Comparison of ENCODE assay signal across 16 mouse cellular contexts in genomic region chr5:121336009-121336408, GRCm38 (mm10). TPM values are rescaled to one million over a fixed set of nuclear protein-coding genes. Genes with fewer than 3 reads are reported as not detected.
DNase-seq lines count a peak whose midpoint lies in the region; ATAC-seq lines count a peak whose summit lies in the region.
"Had no signal": no experiment of that assay in that cellular context is flagged by ENCODE, and none has a peak within 500 bp of the region (broad histone marks: within the 10 kb centered on the region; RNA-seq: fewer than 3 reads in every experiment).

No protein-coding gene starts in this region.

- H3K27ac ChIP-seq in embryonic facial prominence, embryonic 14.5 days (replicated peaks; ENCODE audit: low read depth, low read length): no peak overlapping the region
- no peak overlapping the region for H3K27ac ChIP-seq in embryonic facial prominence, embryonic 10.5 days (replicated peaks)
- no peak overlapping the region for H3K27ac ChIP-seq in kidney, embryonic 14.5 days (ENCODE audit: low read depth, low read length)
- H3K27ac ChIP-seq: heart, embryonic 10.5 days; liver, embryonic 13.5 days had no signal

- 64% methylated on average over 3 of the region's 3 CpGs for WGBS in embryonic facial prominence, embryonic 14.5 days
- 79% methylated on average over 3 of the region's 3 CpGs for WGBS in embryonic facial prominence, embryonic 10.5 days
- WGBS in kidney, embryonic 14.5 days: 41% methylated on average over 3 of the region's 3 CpGs

- ATAC-seq in embryonic facial prominence, embryonic 14.5 days (ENCODE audit: low read depth): no peak
- ATAC-seq in kidney, embryonic 14.5 days (ENCODE audit: low FRiP score, low TSS enrichment): no peak
- no peak for ATAC-seq in inflammation-experienced regulatory T-cells, adult 6 months
- ATAC-seq: lung, postnatal 0 days had no signal

- DNase-seq in embryonic facial prominence, embryonic 14.5 days (ENCODE audit: low spot score): peak; percentile 30
- no peak for DNase-seq in embryonic facial prominence, embryonic 10.5 days (ENCODE audit: low spot score)
- peak; percentile 15 for DNase-seq in kidney, postnatal 14 days
- peak; percentile 77 for DNase-seq in cerebellum, adult 9-10 months
- peak; percentile 40 for DNase-seq in retina, postnatal 1 day
- DNase-seq in layer of hippocampus, postnatal 14 days (ENCODE audit: low spot score in 2 of 2): no peak
- DNase-seq: adrenal gland, postnatal 14 days; heart, postnatal 4 days; layer of hippocampus, adult 9-11 months; liver, embryonic 13.5 days; thymus, postnatal 14 days had no signal

- H3K4me3 ChIP-seq in embryonic facial prominence, embryonic 14.5 days (ENCODE audit: low read depth, low read length): no peak overlapping the region
- H3K4me3 ChIP-seq in embryonic facial prominence, embryonic 10.5 days: no peak overlapping the region
- H3K4me3 ChIP-seq in kidney, embryonic 14.5 days (ENCODE audit: low read length): no peak overlapping the region
- H3K4me3 ChIP-seq: heart, embryonic 10.5 days; liver, embryonic 13.5 days; megakaryocyte, embryonic 14.5 days had no signal

- H3K4me1 ChIP-seq in embryonic facial prominence, embryonic 14.5 days (ENCODE audit: control insufficient read depth, insufficient read depth, low read length): no peaks in the 10 kb centered on the region
- peaks cover 12% of the 10 kb centered on the region for H3K4me1 ChIP-seq in embryonic facial prominence, embryonic 10.5 days
- H3K4me1 ChIP-seq in kidney, embryonic 14.5 days (ENCODE audit: control insufficient read depth, insufficient read depth, low read length): 0 out of 2 replicates have a peak, but pooled peaks cover 4% of the 10 kb centered on the region

- no peaks in the 10 kb centered on the region for H3K9me3 ChIP-seq in embryonic facial prominence, embryonic 14.5 days (ENCODE audit: control insufficient read depth, low read length)
- H3K9me3 ChIP-seq in embryonic facial prominence, embryonic 10.5 days: no peaks in the 10 kb centered on the region
- H3K9me3 ChIP-seq in kidney, embryonic 14.5 days (ENCODE audit: control insufficient read depth, low read length): no peaks in the 10 kb centered on the region
- H3K9me3 ChIP-seq: heart, embryonic 10.5 days; liver, embryonic 13.5 days; megakaryocyte, embryonic 14.5 days had no signal

- H3K9ac ChIP-seq in embryonic facial prominence, embryonic 14.5 days (ENCODE audit: low read depth, low read length): no peak overlapping the region
- no peak overlapping the region for H3K9ac ChIP-seq in kidney, embryonic 14.5 days (ENCODE audit: low read depth, low read length)
- H3K9ac ChIP-seq: liver, embryonic 13.5 days had no signal

- H3K4me2 ChIP-seq in embryonic facial prominence, embryonic 14.5 days (ENCODE audit: low read depth, low read length): no peak overlapping the region
- no peak overlapping the region for H3K4me2 ChIP-seq in kidney, embryonic 14.5 days (replicated peaks; ENCODE audit: low read depth, low read length)
- H3K4me2 ChIP-seq: liver, embryonic 13.5 days had no signal

- peaks cover 95% of the 10 kb centered on the region for H3K36me3 ChIP-seq in embryonic facial prominence, embryonic 14.5 days (ENCODE audit: control insufficient read depth, insufficient read depth, low read length)
- H3K36me3 ChIP-seq in embryonic facial prominence, embryonic 10.5 days (replicated peaks): peaks cover 95% of the 10 kb centered on the region
- H3K36me3 ChIP-seq in kidney, embryonic 14.5 days (ENCODE audit: control insufficient read depth, insufficient read depth, low read length): peaks cover 82% of the 10 kb centered on the region

- no peaks in the 10 kb centered on the region for H3K27me3 ChIP-seq in embryonic facial prominence, embryonic 14.5 days (replicated peaks; ENCODE audit: control insufficient read depth, insufficient read depth, low read length)
- no peaks in the 10 kb centered on the region for H3K27me3 ChIP-seq in embryonic facial prominence, embryonic 10.5 days (replicated peaks; ENCODE audit: low read depth, poor library complexity, severe bottlenecking)
- H3K27me3 ChIP-seq in kidney, embryonic 14.5 days (ENCODE audit: control insufficient read depth, insufficient read depth, low read length): no peaks in the 10 kb centered on the region
- H3K27me3 ChIP-seq: liver, embryonic 13.5 days; megakaryocyte, embryonic 14.5 days had no signal

RNA-seq across cellular contexts. Expression of gene Trafd1, which starts 49.4 kb away (rescaled TPM):
- polyA plus RNA-seq in embryonic facial prominence, embryonic 14.5 days (2014; fragmentation: Nextera tagmentation; extraction: Ambion mirVana): 71.8 and 75.8 TPM in 2 replicates
- polyA plus RNA-seq in embryonic facial prominence, embryonic 10.5 days (2016; fragmentation: Nextera tagmentation; extraction: Ambion mirVana): 74.1 and 74.8 TPM in 2 replicates
- polyA plus RNA-seq in kidney, embryonic 14.5 days (2014; fragmentation: Nextera tagmentation; extraction: Ambion mirVana): 31.6 and 50.1 TPM in 2 replicates
- polyA plus RNA-seq in inflammation-experienced regulatory T-cells, adult 6 months (2017; shearing (Covaris generic)): 10 to 100 TPM; 31.6 to 50.8 (median 39.1) TPM
- 10 to 100 TPM; 81.9 to 84.2 TPM for total RNA-seq in layer of hippocampus, postnatal 14 days (2021)

Comparison
In these comparisons a context has a peak if more than half of its experiments do, and no peak if none do; other contexts are left out.
1. DNase-seq: peak in embryonic facial prominence, embryonic 14.5 days (single experiment), kidney, postnatal 14 days (single experiment), cerebellum, adult 9-10 months (single experiment) and retina, postnatal 1 day (single experiment); none in embryonic facial prominence, embryonic 10.5 days (single experiment) and layer of hippocampus, postnatal 14 days (0 of 2).